Mouse (Mus musculus) ES-E14 (cell line): Measurements from ENCODE around the gene Amdhd2. TPM values are rescaled to one million over a fixed set of nuclear protein-coding genes. Genes with fewer than 3 reads are reported as not detected.

Experiments
- DNase-seq: peaks from one replicate; pipeline ENCODE4 v3.0.0-alpha.2; 2013; ENCODE audit warnings: low read depth, low spot score
- H3K27ac ChIP-seq: 2 replicates; pipeline ENCODE4 v1.5.1; 2012; ENCODE audit warnings: low read depth, mild to moderate bottlenecking, low read length, moderate library complexity, mixed read lengths; ENCODE audit not compliant: poor library complexity, insufficient read depth, severe bottlenecking
- H3K36me3 ChIP-seq: 2 replicates; pipeline ENCODE4 v1.6.1; 2012; ENCODE audit warnings: mild to moderate bottlenecking, low read length, moderate library complexity, mixed read lengths; ENCODE audit not compliant: control insufficient read depth, poor library complexity, insufficient read depth, severe bottlenecking
- H3K4me1 ChIP-seq, 2 experiments: fragments of 150-350 bp in 1 of 2; sonication (generic) in 1 of 2; 2 replicates each; pipeline ENCODE4 v1.6.1; 2012; ENCODE audit warnings: low read length in 2 of 2, mild to moderate bottlenecking in 1 of 2, mixed read lengths in 1 of 2; ENCODE audit not compliant: control insufficient read depth in 2 of 2, insufficient read depth in 2 of 2, poor library complexity in 1 of 2
- H3K4me3 ChIP-seq, 2 experiments: fragments of 150-350 bp in 1 of 2; sonication (generic) in 1 of 2; 2 replicates each; pipeline ENCODE4 v1.5.1; 2012; ENCODE audit warnings: low read length in 2 of 2, low read depth in 1 of 2, mild to moderate bottlenecking in 1 of 2, mixed read lengths in 1 of 2; ENCODE audit not compliant: insufficient read depth in 1 of 2, poor library complexity in 1 of 2, severe bottlenecking in 1 of 2
- H3K9ac ChIP-seq: 2 replicates; pipeline ENCODE4 v1.6.1; 2012; ENCODE audit warnings: low read depth, mild to moderate bottlenecking, low read length, mixed read lengths; ENCODE audit not compliant: poor library complexity, insufficient read depth, severe bottlenecking
- H3K9me3 ChIP-seq: fragments of 150-350 bp; sonication (generic); 2 replicates; pipeline ENCODE4 v1.6.1; 2012; ENCODE audit warnings: low read depth, mild to moderate bottlenecking, low read length; ENCODE audit not compliant: control insufficient read depth, insufficient read depth
- CHD2 ChIP-seq: IDR thresholded peaks from 2 replicates; pipeline ENCODE4 v1.6.1; 2014; ENCODE audit warnings: mild to moderate bottlenecking, low read depth, low read length, inconsistent platforms
- HCFC1 ChIP-seq: IDR thresholded peaks from 2 replicates; pipeline ENCODE4 v1.6.1; 2012; ENCODE audit warnings: low read length, inconsistent platforms, borderline replicate concordance; ENCODE audit not compliant: insufficient read depth
- MAFK ChIP-seq: IDR thresholded peaks from 2 replicates; pipeline ENCODE4 v1.6.1; 2014; ENCODE audit warnings: mild to moderate bottlenecking, low read depth, low read length, inconsistent platforms; ENCODE audit not compliant: insufficient read depth
- ZC3H11A ChIP-seq: IDR thresholded peaks from 2 replicates; pipeline ENCODE4 v1.6.1; 2012; ENCODE audit warnings: low read depth, mild to moderate bottlenecking, inconsistent platforms, low read length, borderline replicate concordance
- ZNF384 ChIP-seq: IDR thresholded peaks from 2 replicates; pipeline ENCODE4 v1.6.1; 2012; ENCODE audit warnings: low read depth, low read length, inconsistent platforms
- in situ Hi-C, 2 experiments: fragments of 600-800 bp; cut with MboI; formaldehyde crosslinking; loops; one replicate each; pipeline ENCODE4 v1.15.1; 2025; ENCODE audit warnings: low sequenced_read_pairs in 2 of 2, inconsistent platforms in 1 of 2; ENCODE audit not compliant: unreplicated experiment in 2 of 2
- total RNA-seq: library from RNA; depleted of rRNA; stranded (reverse); fragments of 300-350 nt; gene quantifications from 2 replicates; pipeline ENCODE4 v1.2.3, GENCODE M21; 2012

Gene Amdhd2
- total RNA-seq, 1 experiment = 28.5 TPM

DNA sequence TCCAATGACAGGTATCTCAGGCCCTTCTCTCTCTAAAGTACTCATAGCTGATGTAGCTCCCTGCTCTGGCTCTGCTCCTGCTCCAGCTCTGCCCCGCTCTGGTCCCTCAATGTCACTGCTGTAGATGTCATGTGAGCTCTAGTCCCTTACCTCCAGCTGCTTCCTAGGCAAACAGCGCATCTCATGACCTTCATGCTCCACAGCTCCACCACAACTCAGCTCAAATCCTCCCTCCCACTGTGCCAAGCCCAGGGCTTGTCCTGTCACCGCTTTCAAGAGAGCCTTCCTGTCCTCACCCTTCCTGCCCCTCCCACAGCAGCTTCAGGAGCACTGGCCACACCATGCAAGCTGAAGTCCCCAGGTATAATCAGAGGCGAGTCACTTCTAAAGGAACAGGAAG is 36.2 kb upstream of the Amdhd2 start:
- Histone ChIP-seq H3K4me3 (no peak overlapping the region), H3K4me1 (peaks cover 9 to 37% of the 10 kb centered on the region in 2 experiments), H3K27ac (no peak overlapping the region; the same call in 1 of the 2 replicates), H3K36me3 (no peaks in the 10 kb centered on the region), H3K9me3 (no peaks in the 10 kb centered on the region), H3K9ac (no peak overlapping the region)
- no peak for TF ChIP-seq ZC3H11A
- TF ChIP-seq MAFK = no peak
- TF ChIP-seq CHD2 = no peak
- TF ChIP-seq HCFC1 = no peak
- no peak for TF ChIP-seq ZNF384
- no peak for DNase-seq
- in situ Hi-C loops = no loop called here

DNA sequence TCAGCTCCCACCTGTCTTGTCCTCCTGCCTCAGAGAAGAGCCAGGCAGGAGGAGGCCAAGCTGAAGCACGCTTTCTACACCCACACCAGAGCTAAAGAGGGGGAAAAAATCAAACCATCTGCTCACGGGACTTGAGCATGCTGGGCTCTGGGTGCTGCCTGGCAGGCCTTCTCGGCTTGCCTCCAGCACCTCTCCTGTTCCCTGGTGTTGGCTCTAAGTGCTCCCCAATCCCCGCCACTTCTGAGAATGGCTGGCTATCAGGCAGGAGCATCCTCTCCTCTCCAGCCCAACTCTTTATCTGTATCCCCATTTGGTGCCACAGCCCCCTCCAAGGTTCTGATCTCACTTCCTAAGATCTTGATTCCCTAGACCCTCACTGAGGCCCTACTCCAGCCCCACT is 35.7 kb upstream of the Amdhd2 start:
- no peak overlapping the region for H3K4me3 ChIP-seq
- no peaks in the 10 kb centered on the region for H3K36me3 ChIP-seq
- TF ChIP-seq ZC3H11A = no peak
- TF ChIP-seq ZNF384 = no peak
- TF ChIP-seq CHD2 = no peak
- no peak for TF ChIP-seq MAFK
- TF ChIP-seq HCFC1 = no peak
- DNase-seq = no peak
- H3K9ac ChIP-seq = no peak overlapping the region
- H3K27ac ChIP-seq = no peak overlapping the region
- no peaks in the 10 kb centered on the region for H3K9me3 ChIP-seq
- in situ Hi-C loops = no loop called here
- H3K4me1 ChIP-seq = peaks cover 9 to 37% of the 10 kb centered on the region in 2 experiments

DNA sequence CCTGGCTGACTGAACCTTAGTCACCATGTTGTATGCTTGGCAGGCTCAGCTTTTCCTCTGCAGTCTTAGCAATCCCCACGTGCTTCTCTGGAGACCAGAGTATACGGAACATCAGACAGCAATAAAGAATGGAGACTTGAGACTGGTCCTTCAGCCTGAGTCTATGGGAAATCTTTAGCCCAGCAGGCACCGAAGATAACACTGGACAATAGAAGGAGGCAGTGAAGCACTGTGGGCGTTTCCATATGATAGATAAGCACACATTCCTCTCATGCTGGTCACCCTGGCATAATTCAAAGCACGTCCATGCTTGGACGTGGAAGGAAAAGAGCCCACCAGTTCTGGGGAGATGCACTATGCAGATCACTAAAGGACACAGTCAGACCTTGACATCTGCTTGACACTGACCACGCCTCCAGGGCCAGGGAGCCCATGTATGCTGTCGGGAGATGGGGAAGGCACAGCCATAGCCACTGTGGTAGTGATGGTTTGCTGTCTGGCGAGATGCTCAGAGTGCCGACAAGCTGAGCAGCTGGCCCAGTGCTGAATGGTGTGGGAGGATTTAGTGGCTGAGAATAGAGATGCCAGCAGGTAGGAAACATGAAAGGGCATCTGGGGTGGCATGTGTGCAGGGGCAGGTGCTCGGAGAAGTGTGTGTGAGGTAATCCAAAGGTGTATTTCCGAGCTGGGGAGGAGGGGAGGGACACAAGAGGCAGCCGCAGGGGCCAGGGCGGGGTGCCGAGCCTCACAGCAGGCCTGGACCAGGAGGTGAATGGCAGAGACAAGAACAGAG is 33.7 kb upstream of the Amdhd2 start:
- H3K9ac ChIP-seq = no peak overlapping the region
- no peak for DNase-seq

DNA sequence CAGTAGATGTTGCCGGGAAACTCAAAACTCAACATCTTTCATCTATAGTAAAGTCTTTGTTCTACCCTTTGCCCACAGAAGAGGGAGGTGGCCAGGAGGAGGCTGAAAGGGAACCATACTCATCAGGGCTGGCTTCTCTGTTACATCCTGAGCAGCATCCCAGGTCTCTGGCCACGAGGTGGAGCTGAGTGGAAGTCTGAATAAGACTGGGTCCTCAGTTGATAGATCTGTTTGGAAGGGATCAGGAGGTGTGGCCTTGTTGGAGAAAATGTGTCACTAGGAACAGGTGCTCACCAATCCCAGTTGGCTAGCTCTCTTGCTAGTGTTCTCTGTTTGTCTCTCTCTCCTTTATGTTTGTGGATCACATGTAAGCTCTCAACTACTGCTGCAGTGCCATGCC is 31.8 kb upstream of the Amdhd2 start:
- no peak overlapping the region for H3K27ac ChIP-seq
- H3K4me3 ChIP-seq = no peak overlapping the region
- no peak overlapping the region for H3K9ac ChIP-seq
- H3K9me3 ChIP-seq = no peaks in the 10 kb centered on the region
- H3K4me1 ChIP-seq = peaks cover 4 to 35% of the 10 kb centered on the region in 2 experiments; a peak in 3 of 4 replicates
- TF ChIP-seq CHD2 = no peak
- TF ChIP-seq ZC3H11A = no peak
- TF ChIP-seq HCFC1 = no peak
- no peak for TF ChIP-seq MAFK
- no peak for TF ChIP-seq ZNF384
- in situ Hi-C loops = no loop called here
- no peaks in the 10 kb centered on the region for H3K36me3 ChIP-seq
- DNase-seq = no peak

More for the DNA sequence above, 33.7 kb upstream of the Amdhd2 start:
- H3K4me1 ChIP-seq = peaks cover 4 to 40% of the 10 kb centered on the region in 2 experiments; a peak in 3 of 4 replicates
- no peak overlapping the region for H3K4me3 ChIP-seq
- in situ Hi-C loops = no loop called here
- TF ChIP-seq MAFK (no peak), HCFC1 (no peak), ZNF384 (no peak), ZC3H11A (no peak)
- H3K36me3 ChIP-seq = no peaks in the 10 kb centered on the region
- H3K9me3 ChIP-seq = no peaks in the 10 kb centered on the region
- no peak overlapping the region for H3K27ac ChIP-seq
